In the genomic region with DNA sequence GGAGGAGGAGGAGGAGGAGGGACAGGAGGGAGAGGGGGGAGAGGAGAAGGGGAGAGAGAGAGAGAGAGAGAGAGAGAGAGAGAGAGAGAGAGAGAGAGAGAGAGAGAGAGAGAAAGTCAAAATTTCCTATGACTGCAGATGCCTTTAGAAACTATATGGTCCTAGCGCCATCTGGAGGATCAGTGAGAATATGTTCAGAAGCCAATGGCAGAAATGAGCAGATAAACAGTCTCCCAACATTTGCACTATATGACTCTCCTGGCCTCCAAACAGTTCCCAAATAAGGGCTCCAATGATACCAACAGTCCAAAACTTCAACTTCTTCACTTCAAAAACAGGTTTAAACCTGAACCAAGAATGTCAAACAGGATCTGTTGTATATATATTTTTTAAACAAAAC, we compare ENCODE assay signal across 8 mouse cellular contexts.
DNase-seq lines count a peak whose midpoint lies in the region; TF ChIP-seq lines count a peak whose summit lies in the region.

No protein-coding gene starts in this region.

- intact Hi-C loops in gastrocnemius, adult 2 months (cut with DNase I) = loop anchor here (5.0 to 10.0 kb wide), 3 partner anchors 502 to 655 kb away; partner anchors contain the start of gene Krtap28-13
- intact Hi-C loops in gastrocnemius, postnatal 14 days (cut with DNase I; ENCODE audit: low total_unique reads) = loop anchor here (10.0 kb wide), 1 partner anchor 492 kb away; no protein-coding TSS in a partner anchor
- intact Hi-C loops in left cerebral cortex, postnatal 14 days (cut with DNase I) = loop anchor here (2.0 to 10.0 kb wide), 5 partner anchors 310 to 930 kb away; partner anchors contain the start of genes Krtap28-13 and Sphkap

- peak; percentile 15 for DNase-seq in gastrocnemius, adult 2 months
- DNase-seq in gastrocnemius, postnatal 14 days = no peak
- DNase-seq in urinary bladder, postnatal 14 days (ENCODE audit: low spot score) = peak; percentile 35
- DNase-seq in urinary bladder, adult 2 months (ENCODE audit: low spot score) = no peak
- DNase-seq in embryo, embryonic 9.5 days (ENCODE audit: extremely low spot score) = peak; percentile 26
- DNase-seq in left cerebral cortex, postnatal 14 days (ENCODE audit: low spot score in 2 of 2) = peak; percentile 68 to 78
- DNase-seq in telencephalon, adult 2 months (ENCODE audit: low read depth, low spot score) = peak; percentile 47
- DNase-seq in spleen, adult 12 weeks (ENCODE audit: low spot score) = no peak

- no peak overlapping the region for H3K27ac ChIP-seq in gastrocnemius, adult 2 months

- no peak overlapping the region for H3K4me3 ChIP-seq in gastrocnemius, adult 2 months

- TF ChIP-seq CTCF in gastrocnemius, adult 2 months (IDR thresholded peaks at IDR 0.05) = peak; percentile 54

Comparison
In these comparisons a context has a peak if more than half of its experiments do, and no peak if none do; other contexts are left out.
1. DNase-seq: peak in gastrocnemius, adult 2 months (single experiment), urinary bladder, postnatal 14 days (single experiment), embryo, embryonic 9.5 days (single experiment), left cerebral cortex, postnatal 14 days (2 of 2) and telencephalon, adult 2 months (single experiment); none in gastrocnemius, postnatal 14 days (single experiment), urinary bladder, adult 2 months (single experiment) and spleen, adult 12 weeks (single experiment).